Mouse (Mus musculus) T-helper 17 cell (primary cell): ENCODE results near the gene S100a2.

Experiments used
- in situ Hi-C, 2 experiments: fragments of 300-600 bp; cut with MboI, MseI; formaldehyde crosslinking; loops; 1 replicate in 1 of 2; 2 replicates in 1 of 2; pipeline ENCODE4 v1.15.1; 2025; ENCODE audit warnings: high pct_unique_total_duplicates in 2 of 2

The S100a2 gene

GRCm38 (mm10) chr3:90589947-90590346 lies at the start of gene S100a2:
Gene S100a2 (plus strand): TSS chr3:90590247.
- in situ Hi-C loops, result loop anchor here in 1 of 2 experiments (5.0 kb wide), 1 partner anchor 98 kb away; the partner anchor contains the start of gene Snapin

DNA sequence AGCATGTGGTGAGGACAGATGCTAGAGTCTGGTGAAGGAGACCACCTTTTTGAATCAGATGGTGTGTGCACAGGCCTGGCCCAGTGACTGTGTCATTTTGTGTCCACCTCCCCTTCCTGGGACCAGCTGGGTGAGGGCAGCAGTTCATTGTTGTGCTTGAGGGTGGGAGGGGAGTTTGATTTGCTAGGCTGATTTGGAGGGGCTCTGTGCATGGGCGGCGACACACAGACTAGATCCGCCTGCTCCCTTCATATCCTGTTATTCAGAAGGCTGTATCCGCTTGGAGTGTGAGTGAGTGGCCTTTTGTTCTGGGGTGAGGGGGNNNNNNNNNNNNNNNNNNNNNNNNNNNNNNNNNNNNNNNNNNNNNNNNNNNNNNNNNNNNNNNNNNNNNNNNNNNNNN lies 49.1 kb upstream of the S100a2 start:
- in situ Hi-C loops, result no loop called here

DNA sequence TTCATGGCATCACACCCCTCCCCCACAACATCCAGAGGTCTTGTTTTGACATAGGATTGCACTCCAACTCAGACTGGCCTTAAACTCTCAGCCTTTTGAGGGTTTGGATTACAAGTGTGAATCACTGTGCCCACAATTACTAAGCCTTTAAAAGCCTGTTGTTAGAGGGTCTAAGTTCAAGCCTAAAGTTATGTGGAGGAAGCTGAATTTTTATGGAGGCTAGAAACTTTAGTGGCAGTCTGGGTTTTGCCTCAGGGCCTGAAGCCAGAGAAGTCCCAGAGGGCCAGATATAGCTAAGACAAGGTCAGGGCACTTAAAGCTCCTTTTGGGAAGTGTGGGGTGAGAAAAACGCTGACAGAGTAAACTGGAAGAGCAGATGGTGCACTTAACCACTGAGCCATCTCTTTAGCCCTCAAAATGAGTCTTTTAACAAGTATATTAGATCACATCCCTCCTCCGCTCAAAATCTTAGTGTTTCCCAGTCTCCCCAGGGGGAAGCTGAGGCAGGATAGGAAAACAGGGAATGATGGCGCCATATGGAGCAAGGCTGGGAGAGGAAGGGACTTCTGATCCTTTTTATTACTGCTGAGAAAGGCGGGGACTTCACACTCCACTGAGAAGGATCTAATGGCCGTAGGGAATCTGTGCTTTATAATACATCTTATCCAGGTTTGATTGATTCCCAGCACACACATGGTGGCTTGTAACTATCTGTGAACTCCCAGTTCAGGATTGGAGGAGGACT lies 40.2 kb upstream of the S100a2 start:
- in situ Hi-C loops, result no loop called here

- in situ Hi-C loops, result no loop called here
Observed at GRCm38 (mm10) chr3:90550421-90550790, 39.6 kb upstream of the S100a2 start.

- in situ Hi-C loops, result no loop called here
Observed at GRCm38 (mm10) chr3:90552231-90552630, 37.8 kb upstream of the S100a2 start.

DNA sequence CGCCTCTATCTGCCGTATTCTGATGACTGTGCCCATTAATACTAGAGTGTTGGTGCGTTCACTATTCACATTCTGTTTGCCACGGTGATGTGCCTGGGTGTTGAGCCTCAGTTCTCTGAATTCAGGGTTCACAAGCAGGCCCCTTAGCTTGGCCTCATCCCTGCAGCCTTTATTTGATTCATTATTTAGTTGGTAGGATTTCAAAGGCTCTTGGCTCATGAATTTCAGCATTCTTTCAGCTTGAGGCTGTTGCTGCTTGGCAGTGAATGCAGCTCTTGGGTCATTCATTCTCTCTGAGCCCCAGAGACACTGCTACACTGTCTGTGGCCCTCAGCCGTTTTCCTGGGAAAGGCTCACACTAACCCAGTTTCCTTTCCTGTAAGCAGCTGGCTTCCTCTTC lies 34.1 kb upstream of the S100a2 start:
- in situ Hi-C loops, result no loop called here

DNA sequence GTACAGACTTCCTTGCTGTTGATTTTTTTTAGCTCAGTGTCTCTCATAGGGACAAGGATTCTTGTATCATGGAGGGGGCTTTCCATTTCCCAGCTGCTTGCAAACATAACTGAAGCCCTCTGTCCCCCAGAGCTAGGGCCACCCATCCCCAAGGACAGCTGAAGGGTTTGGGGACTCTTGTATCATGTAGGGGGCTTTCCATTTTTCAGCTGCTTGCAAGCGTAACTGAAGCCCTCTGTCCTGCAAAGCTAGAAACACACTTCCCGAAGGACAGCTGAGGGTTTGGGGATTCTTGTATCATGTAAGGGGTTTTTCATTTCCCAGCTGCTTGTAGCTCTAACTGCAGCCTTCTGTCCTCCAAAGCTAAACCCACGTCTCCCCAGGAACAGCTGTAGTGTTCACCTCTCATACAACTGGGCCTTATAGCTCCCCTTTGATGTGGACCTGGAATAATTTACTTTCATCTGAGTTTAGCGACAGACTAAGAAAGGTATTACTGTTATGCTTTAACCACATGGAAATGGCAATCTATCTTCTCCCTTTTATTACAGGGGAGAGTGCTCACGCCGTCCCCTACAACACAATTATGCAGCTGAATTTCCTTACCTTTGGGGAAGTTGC lies 29.9 kb upstream of the S100a2 start, which contains the start of gene S100a3:
S100a3 (plus strand) TSS at position 571 of the 621 bp plus-strand sequence.
- in situ Hi-C loops, result no loop called here

GRCm38 (mm10) chr3:90574691-90575090 lies 15.4 kb upstream of the S100a2 start:
- in situ Hi-C loops, result loop anchor here in 1 of 2 experiments (5.0 kb wide), 1 partner anchor 47 kb away; the partner anchor contains the start of gene S100a14

DNA sequence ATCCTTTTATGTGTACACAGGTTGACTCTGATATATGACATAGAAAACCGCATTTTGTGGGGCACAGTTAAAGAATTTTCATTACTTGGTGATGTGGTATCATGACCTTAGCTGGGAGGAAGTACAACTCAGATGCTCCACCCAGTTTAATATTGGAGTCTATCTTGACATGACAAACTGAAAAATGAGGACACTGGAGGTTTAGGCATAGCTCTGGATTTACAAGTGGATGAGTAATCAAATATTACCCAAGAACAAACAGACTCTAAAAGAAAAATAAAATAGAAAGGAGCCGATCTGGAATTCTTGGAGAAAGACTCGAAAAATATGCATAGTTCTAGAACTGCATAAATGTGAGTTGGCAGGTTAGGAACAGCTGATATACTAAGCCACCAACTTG lies 14.7 kb upstream of the S100a2 start:
- in situ Hi-C loops, result no loop called here

- in situ Hi-C loops, result no loop called here
Observed at GRCm38 (mm10) chr3:90576351-90577001, 13.6 kb upstream of the S100a2 start.

DNA sequence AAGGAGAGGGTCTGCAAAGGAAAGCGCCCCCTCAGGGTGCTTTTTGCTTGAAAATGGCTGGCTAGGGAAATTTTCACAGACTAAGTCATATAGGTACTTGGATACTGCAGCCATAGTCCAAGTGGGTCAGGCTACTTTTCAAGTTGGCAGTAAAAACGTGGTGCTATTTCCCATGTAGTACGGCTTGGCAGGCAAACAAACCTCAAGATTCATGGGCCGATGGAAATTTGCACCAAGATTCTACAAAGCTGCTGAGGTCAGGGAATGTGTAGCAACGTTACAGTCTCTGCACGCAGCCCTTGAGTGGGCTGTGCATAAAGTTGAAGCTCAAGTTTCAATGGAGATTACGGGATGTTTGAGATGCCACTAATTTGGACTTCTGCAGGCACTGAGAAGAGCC lies 10.6 kb upstream of the S100a2 start:
- in situ Hi-C loops, result no loop called here

DNA sequence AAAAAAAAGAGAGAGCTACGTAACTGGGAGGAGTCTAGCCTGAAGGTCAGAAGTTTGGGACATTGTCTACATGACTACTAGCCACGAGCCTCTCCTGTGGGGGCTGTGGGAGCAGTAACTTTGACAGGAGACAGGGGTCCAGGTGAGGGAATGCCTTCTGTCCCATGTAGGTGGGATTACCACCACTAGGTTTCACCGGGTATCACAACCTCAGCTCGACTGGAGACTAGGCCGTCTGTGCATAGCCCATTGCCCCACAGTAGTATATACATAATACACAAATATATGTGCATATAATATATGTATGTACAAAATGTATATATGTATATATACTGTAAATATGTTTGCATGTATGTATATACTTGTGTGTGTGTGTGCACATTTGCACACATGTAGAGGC lies 8.9 kb upstream of the S100a2 start:
- in situ Hi-C loops, result loop anchor here in 1 of 2 experiments (5.0 kb wide), 1 partner anchor 36 kb away; no protein-coding TSS in a partner anchor

GRCm38 (mm10) chr3:90582156-90582555 lies 7.9 kb upstream of the S100a2 start:
- in situ Hi-C loops, result loop anchor here in 1 of 2 experiments (5.0 kb wide), 1 partner anchor 35 kb away; no protein-coding TSS in a partner anchor

DNA sequence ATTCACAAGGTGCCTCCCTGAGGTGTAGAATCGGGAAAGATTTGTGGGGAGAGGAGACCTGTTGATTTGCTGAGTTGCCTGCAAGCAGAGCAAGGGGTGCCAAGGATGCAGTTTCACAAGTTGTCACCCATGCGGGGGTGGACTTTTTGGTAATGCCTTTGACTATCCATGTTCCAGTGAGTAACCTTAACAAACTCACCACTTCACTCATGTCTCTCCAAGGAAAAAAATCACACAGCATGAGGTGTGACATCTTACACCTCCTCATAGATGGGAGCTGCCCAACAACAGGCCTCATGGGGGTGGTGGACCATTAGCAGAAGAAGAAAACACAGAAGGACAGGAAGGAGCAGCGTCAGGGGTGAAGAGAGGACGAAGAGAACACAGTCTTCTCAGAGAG lies 7.5 kb upstream of the S100a2 start:
- in situ Hi-C loops, result loop anchor here in 1 of 2 experiments (5.0 kb wide), 1 partner anchor 35 kb away; no protein-coding TSS in a partner anchor

- in situ Hi-C loops, result loop anchor here in 1 of 2 experiments (5.0 kb wide), 1 partner anchor 33 kb away; no protein-coding TSS in a partner anchor
Observed at GRCm38 (mm10) chr3:90583893-90584292, 6.2 kb upstream of the S100a2 start.

DNA sequence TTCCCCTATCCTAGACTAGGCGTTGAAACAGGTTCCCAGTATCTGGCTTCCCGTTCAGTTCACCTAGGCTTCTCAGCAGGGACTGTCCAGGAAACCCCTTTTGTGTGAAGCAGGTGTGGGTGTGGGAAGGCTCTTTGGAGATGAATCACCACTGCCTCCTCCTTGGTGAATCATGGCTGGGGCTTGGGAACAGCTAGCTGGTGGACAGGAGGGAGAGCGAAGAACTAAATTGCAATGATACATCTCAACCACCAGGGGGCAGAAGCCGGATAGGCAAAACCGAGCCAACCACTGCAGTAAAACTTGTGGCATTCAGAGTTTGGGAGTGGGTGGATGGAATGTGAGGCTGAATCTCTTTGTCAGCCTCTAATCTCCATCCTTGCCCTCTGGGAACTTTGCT lies 4.5 kb upstream of the S100a2 start:
- in situ Hi-C loops, result loop anchor here in 1 of 2 experiments (5.0 kb wide), 1 partner anchor 93 kb away; the partner anchor contains the start of gene Snapin

- in situ Hi-C loops, result loop anchor here in 1 of 2 experiments (5.0 kb wide), 1 partner anchor 94 kb away; the partner anchor contains the start of gene Snapin
Observed at GRCm38 (mm10) chr3:90586016-90586643, 3.9 kb upstream of the S100a2 start.

- in situ Hi-C loops, result loop anchor here in 1 of 2 experiments (5.0 kb wide), 1 partner anchor 95 kb away; the partner anchor contains the start of gene Snapin
Observed at GRCm38 (mm10) chr3:90586906-90587305, 3.1 kb upstream of the S100a2 start.

DNA sequence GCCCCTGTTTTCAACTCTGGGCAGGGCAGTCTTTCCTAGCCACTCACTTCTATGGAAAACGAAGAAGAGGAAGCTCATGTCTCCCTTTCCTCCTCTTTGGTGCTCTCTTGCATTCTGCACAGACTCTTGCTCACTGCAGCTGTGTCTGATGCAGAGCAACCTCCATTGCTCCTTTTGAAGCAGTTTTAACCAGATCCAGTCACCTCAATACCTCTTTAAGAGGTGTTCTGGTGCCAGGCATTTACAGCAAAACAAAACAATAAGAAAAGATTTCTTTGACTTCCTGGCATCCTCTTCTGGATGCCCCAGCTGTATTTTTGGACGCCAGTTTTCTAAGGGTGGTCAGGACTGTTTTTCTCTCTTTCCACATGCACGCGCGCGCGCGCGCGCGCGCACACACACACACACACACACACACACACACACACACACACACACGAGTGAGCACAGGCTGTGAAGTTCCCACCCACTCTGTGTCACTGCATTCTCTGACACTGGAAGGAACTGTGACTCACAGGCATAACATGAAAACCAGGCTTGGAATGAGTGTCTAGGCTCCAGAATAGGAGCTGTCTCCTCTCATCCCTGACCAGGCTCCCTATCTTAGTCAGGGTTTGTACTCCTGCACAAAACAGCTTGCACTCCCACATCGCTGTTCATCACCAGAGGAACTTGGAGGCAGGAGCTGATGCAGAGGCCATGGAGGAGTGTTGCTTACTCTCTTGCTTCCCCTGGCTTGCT lies 2.5 kb upstream of the S100a2 start:
- in situ Hi-C loops, result loop anchor here in 1 of 2 experiments (5.0 kb wide), 1 partner anchor 95 kb away; the partner anchor contains the start of gene Snapin

DNA sequence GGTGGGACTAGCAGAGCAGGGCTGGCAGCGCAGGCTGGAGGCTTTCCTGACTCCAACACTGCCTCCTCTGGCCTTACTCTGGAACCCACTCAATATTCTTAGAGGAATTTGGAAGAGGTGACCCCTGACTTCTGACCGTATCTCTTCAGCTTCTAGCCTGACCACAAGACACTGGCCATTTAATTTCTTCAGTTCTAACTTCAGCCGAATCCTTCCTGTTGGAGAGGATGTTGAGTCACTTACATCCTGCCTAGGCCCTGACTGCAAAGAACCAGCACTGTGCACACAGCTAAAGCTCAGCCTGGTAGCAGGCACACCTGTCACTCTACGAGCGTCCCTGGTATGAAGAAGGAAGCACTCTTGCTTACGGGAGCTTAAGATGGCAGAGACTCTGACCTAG lies 657 bp upstream of the S100a2 start:
- in situ Hi-C loops, result loop anchor here in 1 of 2 experiments (5.0 kb wide), 1 partner anchor 97 kb away; the partner anchor contains the start of gene Snapin
